Mouse (Mus musculus): Measurements from ENCODE around the gene Polr2l. TPM values are rescaled to one million over a fixed set of nuclear protein-coding genes. Genes with fewer than 3 reads are reported as not detected.

Polr2l gene
- polyA plus RNA-seq, 1 experiment, result 20.5 TPM

DNA sequence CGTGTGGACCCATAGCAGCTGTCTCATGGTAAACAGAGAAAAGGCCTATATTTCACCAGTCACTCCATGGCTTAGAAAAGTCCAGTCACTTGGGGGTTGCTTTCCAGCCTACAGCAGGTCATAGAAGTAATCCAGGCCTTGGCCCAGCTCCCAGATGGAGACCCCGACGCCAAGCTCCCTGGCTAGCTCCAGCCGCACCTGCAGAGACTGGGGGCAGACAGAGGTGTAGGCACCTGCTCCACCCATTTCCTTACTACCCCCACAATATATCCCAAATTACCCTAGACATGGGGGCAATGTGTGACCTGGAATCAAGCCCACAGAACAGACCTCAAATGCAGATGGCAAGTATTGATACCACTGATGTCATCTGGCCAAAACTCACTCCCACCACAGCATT, 21.0 kb upstream of the Polr2l start:
- H3K27me3 ChIP-seq (ENCODE audit: control insufficient read depth, insufficient read depth, low read length), result no peaks in the 10 kb centered on the region
- H3K4me1 ChIP-seq (ENCODE audit: control insufficient read depth, insufficient read depth, insufficient read length), result no peaks in the 10 kb centered on the region
- H3K36me3 ChIP-seq (ENCODE audit: control insufficient read depth, insufficient read depth, low read length), result peaks cover 4% of the 10 kb centered on the region; the same call in 1 of the 2 replicates
- H3K27ac ChIP-seq (ENCODE audit: insufficient read depth, low read length), result no peak overlapping the region
- no peak overlapping the region for H3K4me3 ChIP-seq (ENCODE audit: extremely low read depth, insufficient read depth, insufficient read length)
- no peak for DNase-seq (ENCODE audit: low read depth in 1 of 2, low spot score in 2 of 2)
- 97% methylated on average over 4 of the region's 4 CpGs for WGBS
- TF ChIP-seq CTCF (IDR thresholded peaks at IDR 0.05; ENCODE audit: extremely low read depth, insufficient read depth, insufficient read length, insufficient replicate concordance) (no peak), POLR2A (IDR thresholded peaks at IDR 0.05; ENCODE audit: low read depth, low read length) (no peak)

- no peak overlapping the region for H3K4me3 ChIP-seq (ENCODE audit: extremely low read depth, insufficient read depth, insufficient read length)
- H3K27ac ChIP-seq (ENCODE audit: insufficient read depth, low read length), result no peak overlapping the region
- no peaks in the 10 kb centered on the region for H3K27me3 ChIP-seq (ENCODE audit: control insufficient read depth, insufficient read depth, low read length)
- peaks cover 4% of the 10 kb centered on the region; the same call in 1 of the 2 replicates for H3K36me3 ChIP-seq (ENCODE audit: control insufficient read depth, insufficient read depth, low read length)
- TF ChIP-seq CTCF (IDR thresholded peaks at IDR 0.05; ENCODE audit: extremely low read depth, insufficient read depth, insufficient read length, insufficient replicate concordance) (no peak), POLR2A (IDR thresholded peaks at IDR 0.05; ENCODE audit: low read depth, low read length) (no peak)
- no peaks in the 10 kb centered on the region for H3K4me1 ChIP-seq (ENCODE audit: control insufficient read depth, insufficient read depth, insufficient read length)
- whole genome bisulfite sequencing, result 91% methylated on average over 2 of the region's 2 CpGs
- DNase-seq (ENCODE audit: low read depth in 1 of 2, low spot score in 2 of 2), result no peak
Measured at GRCm38 (mm10) chr7:141495379-141495778, 20.4 kb upstream of the Polr2l start.

DNA sequence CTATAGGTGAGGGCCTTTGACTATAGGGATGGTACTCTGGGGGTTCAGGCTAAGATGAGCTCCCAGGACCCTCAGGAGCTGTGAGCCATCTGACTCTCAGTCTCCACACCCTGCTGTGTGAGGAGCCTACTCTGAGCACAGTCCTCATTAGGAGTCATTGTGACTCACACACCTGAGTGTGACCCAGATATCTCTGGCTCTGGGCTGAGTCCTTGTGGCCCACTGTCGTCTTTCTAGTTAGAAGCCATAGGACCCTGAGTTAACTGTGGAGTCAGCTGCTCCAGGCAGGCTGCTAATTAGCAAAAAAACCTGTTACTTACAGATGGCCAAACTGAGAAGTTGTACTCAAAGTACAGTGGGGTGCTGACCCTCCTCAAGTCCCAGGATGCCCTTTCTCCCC, 18.8 kb upstream of the Polr2l start:
- DNase-seq (ENCODE audit: low read depth in 1 of 2, low spot score in 2 of 2), result no peak
- 93% methylated on average over 1 of the region's 1 CpGs for WGBS
- H3K36me3 ChIP-seq (ENCODE audit: control insufficient read depth, insufficient read depth, low read length), result peaks cover 2% of the 10 kb centered on the region; the same call in 1 of the 2 replicates
- H3K4me3 ChIP-seq (ENCODE audit: extremely low read depth, insufficient read depth, insufficient read length), result no peak overlapping the region
- H3K27me3 ChIP-seq (ENCODE audit: control insufficient read depth, insufficient read depth, low read length), result no peaks in the 10 kb centered on the region
- H3K4me1 ChIP-seq (ENCODE audit: control insufficient read depth, insufficient read depth, insufficient read length), result no peaks in the 10 kb centered on the region
- no peak overlapping the region for H3K27ac ChIP-seq (ENCODE audit: insufficient read depth, low read length)
- no peak for TF ChIP-seq CTCF (IDR thresholded peaks at IDR 0.05; ENCODE audit: extremely low read depth, insufficient read depth, insufficient read length, insufficient replicate concordance)
- TF ChIP-seq POLR2A (IDR thresholded peaks at IDR 0.05; ENCODE audit: low read depth, low read length), result no peak

DNA sequence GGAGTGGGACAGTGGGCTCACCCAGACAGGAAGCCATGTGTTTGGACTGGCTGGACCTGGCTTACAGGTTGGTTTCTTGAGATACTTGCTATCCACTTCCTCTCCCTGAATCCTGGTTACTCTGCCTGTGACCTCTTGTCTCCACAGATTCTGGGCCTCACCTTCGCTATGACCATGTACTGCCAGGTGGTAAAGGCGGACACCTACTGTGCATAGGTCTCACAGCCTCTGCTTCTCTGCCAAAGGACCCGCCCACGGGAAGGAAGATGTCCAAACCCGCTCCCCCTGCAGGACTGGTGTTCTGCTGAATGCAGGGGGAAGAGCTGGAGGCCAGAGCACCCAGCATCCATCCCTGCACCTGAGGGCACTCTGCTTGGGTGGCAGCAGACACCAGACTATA, 17.8 kb upstream of the Polr2l start:
- no peak for DNase-seq (ENCODE audit: low read depth in 1 of 2, low spot score in 2 of 2)
- Histone ChIP-seq H3K36me3 (ENCODE audit: control insufficient read depth, insufficient read depth, low read length) (peaks cover 2% of the 10 kb centered on the region; the same call in 1 of the 2 replicates), H3K4me1 (ENCODE audit: control insufficient read depth, insufficient read depth, insufficient read length) (no peaks in the 10 kb centered on the region), H3K27me3 (ENCODE audit: control insufficient read depth, insufficient read depth, low read length) (no peaks in the 10 kb centered on the region), H3K27ac (ENCODE audit: insufficient read depth, low read length) (no peak overlapping the region), H3K4me3 (ENCODE audit: extremely low read depth, insufficient read depth, insufficient read length) (no peak overlapping the region)
- 86% methylated on average over 5 of the region's 5 CpGs for WGBS
- TF ChIP-seq CTCF (IDR thresholded peaks at IDR 0.05; ENCODE audit: extremely low read depth, insufficient read depth, insufficient read length, insufficient replicate concordance) (no peak), POLR2A (IDR thresholded peaks at IDR 0.05; ENCODE audit: low read depth, low read length) (no peak)

- Histone ChIP-seq H3K4me1 (ENCODE audit: control insufficient read depth, insufficient read depth, insufficient read length) (no peaks in the 10 kb centered on the region), H3K4me3 (ENCODE audit: extremely low read depth, insufficient read depth, insufficient read length) (no peak overlapping the region), H3K27ac (ENCODE audit: insufficient read depth, low read length) (no peak overlapping the region), H3K36me3 (ENCODE audit: control insufficient read depth, insufficient read depth, low read length) (peaks cover 2% of the 10 kb centered on the region; the same call in 1 of the 2 replicates), H3K27me3 (ENCODE audit: control insufficient read depth, insufficient read depth, low read length) (no peaks in the 10 kb centered on the region)
- no peak for TF ChIP-seq POLR2A (IDR thresholded peaks at IDR 0.05; ENCODE audit: low read depth, low read length)
- TF ChIP-seq CTCF (IDR thresholded peaks at IDR 0.05; ENCODE audit: extremely low read depth, insufficient read depth, insufficient read length, insufficient replicate concordance), result no peak
- no peak for DNase-seq (ENCODE audit: low read depth in 1 of 2, low spot score in 2 of 2)
- WGBS, result 83% methylated on average over 2 of the region's 2 CpGs
Measured at GRCm38 (mm10) chr7:141491151-141491550, 16.2 kb upstream of the Polr2l start.

- peaks cover 5% of the 10 kb centered on the region for H3K4me1 ChIP-seq (ENCODE audit: control insufficient read depth, insufficient read depth, insufficient read length)
- H3K27me3 ChIP-seq (ENCODE audit: control insufficient read depth, insufficient read depth, low read length), result peaks cover 3% of the 10 kb centered on the region; the same call in 1 of the 2 replicates
- TF ChIP-seq CTCF (IDR thresholded peaks at IDR 0.05; ENCODE audit: extremely low read depth, insufficient read depth, insufficient read length, insufficient replicate concordance), result no peak
- DNase-seq (ENCODE audit: low read depth in 1 of 2, low spot score in 2 of 2), result no peak
- 65% methylated on average over 7 of the region's 7 CpGs for WGBS
- no peaks in the 10 kb centered on the region for H3K36me3 ChIP-seq (ENCODE audit: control insufficient read depth, insufficient read depth, low read length)
- H3K4me3 ChIP-seq (ENCODE audit: extremely low read depth, insufficient read depth, insufficient read length), result no peak overlapping the region
- no peak overlapping the region for H3K27ac ChIP-seq (ENCODE audit: insufficient read depth, low read length)
Measured at GRCm38 (mm10) chr7:141487141-141487540, 12.2 kb upstream of the Polr2l start.

DNA sequence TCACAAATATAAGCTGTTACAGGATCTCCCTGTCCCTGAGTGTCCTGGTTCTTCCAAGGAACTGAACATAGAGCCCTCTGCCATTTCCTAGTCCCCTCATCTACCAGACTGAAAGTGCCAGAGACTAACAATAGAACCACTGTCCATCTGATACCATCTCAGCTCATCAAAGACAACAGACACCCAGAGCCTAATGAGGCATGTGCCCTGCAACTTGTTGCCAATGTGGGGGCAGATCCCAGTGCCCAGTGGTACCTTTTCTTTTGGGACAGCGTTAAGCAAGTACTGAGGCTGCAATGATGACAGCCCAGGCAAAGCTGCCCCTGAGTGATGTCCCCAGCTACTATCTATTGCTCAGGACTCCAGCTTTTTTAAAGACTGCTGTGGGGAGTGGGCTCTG, 11.3 kb upstream of the Polr2l start:
- Histone ChIP-seq H3K27ac (ENCODE audit: insufficient read depth, low read length) (no peak overlapping the region), H3K27me3 (ENCODE audit: control insufficient read depth, insufficient read depth, low read length) (peaks cover 7% of the 10 kb centered on the region; the same call in 1 of the 2 replicates), H3K4me1 (ENCODE audit: control insufficient read depth, insufficient read depth, insufficient read length) (peaks cover 7% of the 10 kb centered on the region), H3K36me3 (ENCODE audit: control insufficient read depth, insufficient read depth, low read length) (no peaks in the 10 kb centered on the region), H3K4me3 (ENCODE audit: extremely low read depth, insufficient read depth, insufficient read length) (no peak overlapping the region)
- no peak for DNase-seq (ENCODE audit: low read depth in 1 of 2, low spot score in 2 of 2)
- TF ChIP-seq CTCF (IDR thresholded peaks at IDR 0.05; ENCODE audit: extremely low read depth, insufficient read depth, insufficient read length, insufficient replicate concordance) (no peak), POLR2A (IDR thresholded peaks at IDR 0.05; ENCODE audit: low read depth, low read length) (no peak)
- WGBS, result 97% methylated on average over 1 of the region's 1 CpGs

Data from spleen, adult 2 months (tissue).